Mouse (Mus musculus): ENCODE results near the gene Ldlrad3.

DNA sequence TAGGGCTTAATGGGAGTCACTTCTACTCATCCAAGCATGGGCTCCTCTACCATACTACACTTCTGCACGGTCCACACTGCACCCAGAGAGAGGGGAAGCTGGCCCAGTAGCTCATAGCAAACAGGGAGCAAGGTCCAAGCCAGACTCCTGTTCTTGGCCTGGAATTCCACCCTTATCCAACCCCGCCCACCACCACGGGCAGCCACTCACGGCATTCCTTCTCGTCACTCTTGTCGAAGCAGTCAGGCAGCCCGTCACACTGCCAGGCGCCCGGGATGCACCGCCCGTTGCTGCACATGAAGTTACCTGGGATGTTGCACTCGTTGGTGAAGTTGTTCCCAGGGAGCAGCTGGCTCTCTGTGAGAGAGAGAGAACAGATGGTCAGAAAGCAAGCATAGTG lies 72.9 kb downstream of the Ldlrad3 start:
- TF ChIP-seq POLR2A (IDR thresholded peaks at IDR 0.05; ENCODE audit: borderline replicate concordance, low read depth, low read length) (no peak), CTCF (IDR thresholded peaks at IDR 0.05; ENCODE audit: low read depth, low read length) (no peak)
